Mouse (Mus musculus) kidney, embryonic 14.5 days (tissue): ENCODE results near the gene Ubtf. TPM values are rescaled to one million over a fixed set of nuclear protein-coding genes. Genes with fewer than 3 reads are reported as not detected.
A peak's percentile ranks its signal among the peaks of the same experiment; 100 is the strongest.
"Not testable (repeated sequence)": the region's sequence is repeated elsewhere in the genome, so short reads cannot be mapped to it uniquely, and the experiment has no call there.

Source experiments
- ATAC-seq: fragments of 200-750 bp; cut with Nextera tagmentation; 2 replicates; pipeline ENCODE4 v1.8.0; 2017; ENCODE audit warnings: moderate number of reproducible peaks, mild to moderate bottlenecking, moderate TSS enrichment, moderate library complexity; ENCODE audit not compliant: low FRiP score, low TSS enrichment
- H3K27ac ChIP-seq: fragments of 300-500 bp; sonication (generic); 2 replicates; pipeline ENCODE4 v1.5.1; 2014; ENCODE audit warnings: low read depth, mild to moderate bottlenecking, low read length, moderate library complexity, mixed read lengths
- H3K27me3 ChIP-seq: fragments of 300-500 bp; sonication (generic); 2 replicates; pipeline ENCODE4 v1.6.1; 2014; ENCODE audit warnings: mild to moderate bottlenecking, low read length; ENCODE audit not compliant: control insufficient read depth, insufficient read depth
- H3K36me3 ChIP-seq: fragments of 300-500 bp; sonication (generic); 2 replicates; pipeline ENCODE4 v1.6.1; 2014; ENCODE audit warnings: low read length, mixed read lengths; ENCODE audit not compliant: control insufficient read depth, insufficient read depth
- H3K4me1 ChIP-seq: fragments of 300-500 bp; sonication (generic); 2 replicates; pipeline ENCODE4 v1.6.1; 2014; ENCODE audit warnings: low read length, mixed read lengths; ENCODE audit not compliant: control insufficient read depth, insufficient read depth
- H3K4me2 ChIP-seq: fragments of 300-500 bp; sonication (generic); replicated peaks from 2 replicates; pipeline ENCODE4 v1.6.1; 2014; ENCODE audit warnings: low read depth, mild to moderate bottlenecking, low read length
- H3K4me3 ChIP-seq: fragments of 300-500 bp; sonication (generic); 2 replicates; pipeline ENCODE4 v1.5.1; 2014; ENCODE audit warnings: mild to moderate bottlenecking, low read length
- H3K9ac ChIP-seq: fragments of 300-500 bp; sonication (generic); 2 replicates; pipeline ENCODE4 v1.6.1; 2014; ENCODE audit warnings: low read depth, mild to moderate bottlenecking, low read length, moderate library complexity
- H3K9me3 ChIP-seq: fragments of 300-500 bp; sonication (generic); 2 replicates; pipeline ENCODE4 v1.6.1; 2016; ENCODE audit warnings: low read length; ENCODE audit not compliant: control insufficient read depth
- WGBS: fragments of 180-500 bp; shearing (Covaris S2); extraction: QIAGEN DNeasy Blood & Tissue Kit; methylation state at CpG from one replicate; pipeline ENCODE4 v1.1.7; 2014; 5-methylcytosine and 5-hydroxymethylcytosine counted together
- polyA plus RNA-seq: library from polyadenylated mRNA; unstranded; fragments of >200 nt; fragmentation: Nextera tagmentation; extraction: Ambion mirVana; gene quantifications from 2 replicates; pipeline ENCODE4 v1.2.1, GENCODE M21; 2014

The Ubtf gene
- polyA plus RNA-seq, 1 experiment from 2014 or later = 105 TPM

DNA sequence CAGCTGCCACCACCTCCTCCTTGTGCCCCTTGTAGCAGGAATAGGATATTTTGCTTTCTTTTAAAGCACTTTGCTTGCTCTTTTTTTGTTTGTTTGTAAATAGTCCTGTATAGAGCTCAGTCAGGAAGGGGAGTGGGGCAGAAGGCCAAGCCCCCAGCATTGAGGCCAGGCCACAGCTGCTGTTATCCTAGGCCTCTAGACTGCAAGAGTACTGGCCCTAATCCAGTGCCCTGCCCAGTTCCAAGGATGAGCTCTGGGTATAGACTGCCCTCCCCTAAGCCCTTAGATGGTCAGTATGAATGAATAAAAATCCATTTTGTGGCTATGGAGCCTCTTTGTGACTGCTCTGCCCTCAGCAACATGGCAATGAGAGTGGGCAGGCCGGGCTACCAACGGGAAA lies 30.6 kb downstream of the Ubtf start:
- ATAC-seq = no peak
- no peaks in the 10 kb centered on the region for H3K9me3 ChIP-seq
- no peaks in the 10 kb centered on the region for H3K27me3 ChIP-seq
- no peak overlapping the region for H3K4me3 ChIP-seq
- peaks cover 62% of the 10 kb centered on the region for H3K36me3 ChIP-seq
- no peak overlapping the region for H3K4me2 ChIP-seq
- WGBS = 66% methylated on average over 2 of the region's 2 CpGs
- H3K4me1 ChIP-seq = peaks cover 6% of the 10 kb centered on the region; the same call in 1 of the 2 replicates
- no peak overlapping the region for H3K9ac ChIP-seq
- no peak overlapping the region for H3K27ac ChIP-seq

DNA sequence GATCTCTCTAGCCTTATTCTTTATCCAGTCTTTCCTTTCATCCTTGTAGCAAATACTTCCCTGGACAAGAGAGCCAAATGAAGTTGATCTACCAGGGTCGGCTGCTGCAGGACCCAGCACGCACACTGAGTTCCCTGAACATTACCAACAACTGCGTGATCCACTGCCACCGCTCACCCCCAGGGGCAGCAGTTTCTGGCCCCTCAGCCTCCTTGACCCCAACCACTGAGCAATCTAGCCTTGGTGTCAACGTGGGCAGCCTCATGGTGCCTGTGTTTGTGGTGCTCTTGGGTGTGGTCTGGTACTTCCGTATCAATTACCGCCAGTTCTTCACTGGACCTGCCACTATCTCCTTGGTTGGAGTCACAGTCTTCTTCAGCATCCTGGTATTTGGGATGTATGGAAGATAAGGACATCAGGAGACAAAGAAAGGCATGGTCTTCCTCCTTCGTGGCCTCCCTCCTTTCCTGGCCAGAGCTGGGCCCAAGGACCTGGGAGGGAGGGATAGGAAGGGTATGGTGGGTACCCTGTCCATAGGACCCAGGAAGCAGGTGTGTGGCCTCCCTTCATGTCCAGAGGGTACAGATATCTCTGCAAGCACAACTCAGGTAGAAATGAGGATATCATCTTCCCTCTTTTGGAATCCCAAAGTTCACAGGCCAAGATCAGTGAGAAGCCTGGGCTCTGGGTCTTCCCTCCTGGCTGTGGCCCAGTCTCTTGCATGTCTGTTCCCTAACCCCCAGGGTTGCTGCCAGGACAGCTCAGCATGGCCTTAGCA lies 31.3 kb downstream of the Ubtf start:
- 82% methylated on average over 8 of the region's 8 CpGs for WGBS
- no peak overlapping the region for H3K4me2 ChIP-seq
- no peaks in the 10 kb centered on the region for H3K9me3 ChIP-seq
- H3K36me3 ChIP-seq = peaks cover 56% of the 10 kb centered on the region
- H3K9ac ChIP-seq = no peak overlapping the region
- no peak overlapping the region for H3K27ac ChIP-seq
- peaks cover 6% of the 10 kb centered on the region; the same call in 1 of the 2 replicates for H3K4me1 ChIP-seq
- no peak overlapping the region for H3K4me3 ChIP-seq
- no peaks in the 10 kb centered on the region for H3K27me3 ChIP-seq
- no peak for ATAC-seq

DNA sequence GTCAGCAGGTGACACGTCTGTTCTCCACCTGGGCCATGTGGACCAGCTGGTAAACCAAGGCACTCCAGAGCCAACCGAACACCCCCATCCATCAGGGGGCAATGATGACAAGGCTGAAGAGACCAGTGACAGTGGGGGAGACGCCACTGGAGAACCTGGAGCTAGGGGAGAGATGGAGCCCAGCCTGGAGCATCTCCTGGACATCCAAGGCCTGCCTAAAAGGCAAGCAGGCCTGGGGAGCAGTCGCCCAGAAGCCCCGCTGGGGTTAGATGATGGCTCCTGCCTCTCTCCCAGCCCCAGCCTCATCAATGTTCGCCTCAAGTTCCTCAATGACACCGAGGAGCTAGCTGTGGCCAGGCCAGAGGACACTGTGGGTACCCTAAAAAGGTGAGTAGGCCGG lies 32.1 kb downstream of the Ubtf start:
- Histone ChIP-seq H3K9me3 (no peaks in the 10 kb centered on the region), H3K9ac (no peak overlapping the region), H3K4me3 (no peak overlapping the region), H3K4me2 (no peak overlapping the region), H3K36me3 (peaks cover 48% of the 10 kb centered on the region), H3K4me1 (peaks cover 6% of the 10 kb centered on the region; the same call in 1 of the 2 replicates), H3K27me3 (no peaks in the 10 kb centered on the region), H3K27ac (no peak overlapping the region)
- no peak for ATAC-seq
- WGBS = 87% methylated on average over 8 of the region's 8 CpGs

DNA sequence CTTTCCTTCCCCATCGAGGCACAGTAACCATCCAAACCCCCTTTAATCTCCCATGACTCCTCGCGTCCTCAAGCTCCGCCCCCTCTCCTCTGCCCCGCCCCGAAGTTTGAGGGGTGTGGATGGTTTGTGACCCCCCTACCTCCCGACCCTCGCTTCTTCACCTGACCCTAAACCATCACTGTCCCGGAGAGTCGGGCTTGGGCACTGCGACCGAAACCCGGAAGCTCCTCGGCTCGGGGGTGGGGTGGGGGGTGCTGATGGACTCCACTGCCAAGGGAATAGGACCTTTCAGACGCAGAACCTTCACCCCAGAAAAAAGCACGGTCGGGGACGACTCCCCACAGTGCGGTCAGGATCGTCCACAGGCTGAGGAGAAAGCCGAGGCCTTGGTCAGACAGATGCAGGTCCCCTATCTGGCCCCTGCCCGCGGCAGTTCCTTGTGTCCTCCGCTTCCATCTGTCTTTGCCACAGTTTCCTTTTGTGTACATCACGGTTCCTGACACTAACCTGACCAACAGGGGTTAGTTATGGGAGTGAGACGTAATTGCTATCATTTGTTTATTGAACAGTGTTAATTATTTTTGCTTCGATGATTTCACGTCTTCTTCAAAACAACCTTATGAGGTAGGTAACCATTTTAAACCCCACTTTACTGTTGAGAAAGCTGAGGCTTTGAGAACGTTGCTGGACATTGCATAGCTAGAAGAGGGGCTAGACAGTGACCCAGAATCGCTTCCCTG lies 34.3 kb downstream of the Ubtf start:
- no peaks in the 10 kb centered on the region for H3K27me3 ChIP-seq
- ATAC-seq = peak; percentile 67
- 4% methylated on average over 31 of the region's 31 CpGs for WGBS

DNA sequence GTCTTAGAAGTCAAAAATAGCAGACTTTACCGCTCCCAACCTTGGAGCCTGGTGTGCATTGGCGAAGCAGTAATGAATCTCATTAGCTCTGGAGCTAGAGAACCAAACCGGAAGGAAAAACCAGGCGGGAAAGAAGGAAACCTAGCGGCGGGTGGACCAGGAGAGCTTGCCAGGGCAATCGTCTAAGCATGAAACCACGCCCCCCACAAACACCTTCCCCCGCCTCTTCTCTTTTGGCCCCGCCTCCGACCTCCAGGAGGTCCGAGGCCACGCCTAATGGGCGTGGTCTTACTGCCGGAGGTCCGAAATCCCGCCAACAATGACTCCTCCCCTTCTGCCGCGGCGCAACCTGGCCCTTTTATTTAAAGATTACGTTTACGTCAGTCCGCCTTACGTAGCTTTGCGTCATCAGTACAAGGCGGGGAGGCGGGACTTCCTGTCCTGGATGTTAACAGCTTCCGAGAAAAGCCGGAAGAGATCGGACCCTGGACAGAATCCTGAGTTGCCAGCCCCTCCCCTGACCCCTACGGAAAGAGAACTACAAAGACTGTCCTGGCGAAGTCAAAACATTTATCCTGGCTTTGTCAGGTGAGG lies 34.9 kb downstream of the Ubtf start, which contains the start of gene Tmub2:
Gene Tmub2 (plus strand): TSS at position 431 of the 594 bp plus-strand sequence.
- H3K4me3 ChIP-seq = peak within 1 kb of the TSS; percentile 79
- peak; percentile 87 for ATAC-seq
- H3K27me3 ChIP-seq = no peaks in the 10 kb centered on the region
- H3K36me3 ChIP-seq = peaks cover 25% of the 10 kb centered on the region
- under 1% methylated on average over 32 of the region's 32 CpGs for WGBS
- H3K4me2 ChIP-seq = peak within 1 kb of the TSS; percentile 57
- peaks cover 6% of the 10 kb centered on the region; the same call in 1 of the 2 replicates for H3K4me1 ChIP-seq
- peak within 1 kb of the TSS; percentile 72 for H3K9ac ChIP-seq
- peak within 1 kb of the TSS; percentile 79; the same call in 1 of the 2 replicates for H3K27ac ChIP-seq
- no peaks in the 10 kb centered on the region for H3K9me3 ChIP-seq

More for the DNA sequence above, 34.3 kb downstream of the Ubtf start:
- Histone ChIP-seq H3K27ac (peak overlapping the region; percentile 79; the same call in 1 of the 2 replicates), H3K4me2 (peak overlapping the region; percentile 57), H3K9me3 (no peaks in the 10 kb centered on the region), H3K36me3 (peaks cover 28% of the 10 kb centered on the region), H3K4me3 (peak overlapping the region; percentile 79), H3K9ac (peak overlapping the region; percentile 72), H3K4me1 (peaks cover 6% of the 10 kb centered on the region; the same call in 1 of the 2 replicates)

DNA sequence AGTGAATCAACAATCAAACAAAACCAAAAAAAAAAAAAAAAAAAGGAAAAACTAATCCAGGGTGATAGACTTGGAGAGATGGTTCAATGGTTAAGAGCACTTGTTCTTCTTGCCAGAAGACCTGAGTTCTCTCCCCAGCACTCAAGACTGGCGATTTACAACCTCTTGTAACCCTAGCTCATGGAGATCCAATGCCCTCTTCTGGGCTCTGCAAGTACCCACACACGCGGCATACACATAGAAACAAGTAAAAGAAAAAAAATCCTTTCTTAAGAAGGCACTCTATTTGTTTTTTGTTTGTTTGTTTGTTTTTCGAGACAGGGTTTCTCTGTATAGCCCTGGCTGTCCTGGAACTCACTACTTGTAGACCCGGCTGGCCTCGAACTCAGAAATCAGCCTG lies 35.6 kb downstream of the Ubtf start:
- H3K36me3 ChIP-seq = peaks cover 18% of the 10 kb centered on the region
- no peak overlapping the region for H3K9ac ChIP-seq
- H3K4me3 ChIP-seq = peak overlapping the region; percentile 79; the same call in 1 of the 2 replicates
- no peaks in the 10 kb centered on the region for H3K27me3 ChIP-seq
- 87% methylated on average over 6 of the region's 6 CpGs for WGBS
- H3K9me3 ChIP-seq = no peaks in the 10 kb centered on the region
- H3K27ac ChIP-seq = peak overlapping the region; percentile 76; the same call in 1 of the 2 replicates
- ATAC-seq = no peak
- peak overlapping the region; percentile 39 for H3K4me2 ChIP-seq
- H3K4me1 ChIP-seq = peaks cover 6% of the 10 kb centered on the region; the same call in 1 of the 2 replicates

DNA sequence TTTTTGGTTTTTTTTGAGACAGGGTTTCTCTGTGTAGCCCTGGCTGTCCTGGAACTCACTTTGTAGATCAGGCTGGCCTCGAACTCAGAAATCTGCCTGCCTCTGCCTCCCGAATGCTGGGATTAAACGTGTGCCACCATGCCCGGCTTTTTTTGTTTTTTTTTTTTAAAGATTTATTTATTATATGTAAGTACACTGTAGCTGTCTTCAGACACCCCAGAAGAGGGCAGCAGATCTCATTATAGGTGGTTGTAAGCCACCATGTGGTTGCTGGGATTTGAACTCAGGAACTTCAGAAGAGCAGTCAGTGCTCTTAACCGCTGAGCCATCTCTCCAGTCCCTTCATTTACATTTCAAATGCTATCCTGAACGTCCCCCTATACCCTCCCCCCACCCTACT lies 39.3 kb downstream of the Ubtf start:
- H3K27me3 ChIP-seq, H3K4me2 ChIP-seq, ATAC-seq, H3K9me3 ChIP-seq, H3K27ac ChIP-seq, H3K4me3 ChIP-seq, H3K36me3 ChIP-seq, H3K9ac ChIP-seq, H3K4me1 ChIP-seq: not testable (repeated sequence)
- 78% methylated on average over 6 of the region's 6 CpGs for WGBS

DNA sequence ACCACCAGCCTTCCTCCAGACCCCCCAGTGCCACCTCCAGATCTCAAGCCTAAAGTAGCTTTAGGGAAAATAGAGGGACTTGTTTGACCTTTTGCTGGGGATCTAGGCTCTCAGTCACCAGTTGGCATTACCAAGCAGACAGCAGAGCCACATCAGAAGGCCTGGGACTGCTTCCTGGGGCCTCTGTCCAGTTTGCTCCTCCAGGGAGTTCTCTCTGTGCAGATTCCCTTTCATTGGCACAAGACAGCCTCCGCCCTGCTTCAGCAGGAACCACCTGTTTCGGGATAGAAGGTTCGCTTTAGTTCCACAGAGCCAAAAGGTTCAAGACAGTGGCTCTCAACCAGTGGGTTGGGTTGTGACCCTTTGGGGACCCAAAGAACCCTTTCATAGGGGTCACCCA lies 39.9 kb downstream of the Ubtf start:
- ATAC-seq = no peak
- WGBS = 82% methylated on average over 3 of the region's 3 CpGs
- no peaks in the 10 kb centered on the region for H3K27me3 ChIP-seq

More for the DNA sequence above, 39.9 kb downstream of the Ubtf start:
- Histone ChIP-seq H3K4me2 (no peak overlapping the region), H3K36me3 (no peaks in the 10 kb centered on the region), H3K27ac (no peak overlapping the region), H3K4me1 (peaks cover 3% of the 10 kb centered on the region; the same call in 1 of the 2 replicates), H3K4me3 (no peak overlapping the region), H3K9me3 (no peaks in the 10 kb centered on the region), H3K9ac (no peak overlapping the region)
